In the genomic region with DNA sequence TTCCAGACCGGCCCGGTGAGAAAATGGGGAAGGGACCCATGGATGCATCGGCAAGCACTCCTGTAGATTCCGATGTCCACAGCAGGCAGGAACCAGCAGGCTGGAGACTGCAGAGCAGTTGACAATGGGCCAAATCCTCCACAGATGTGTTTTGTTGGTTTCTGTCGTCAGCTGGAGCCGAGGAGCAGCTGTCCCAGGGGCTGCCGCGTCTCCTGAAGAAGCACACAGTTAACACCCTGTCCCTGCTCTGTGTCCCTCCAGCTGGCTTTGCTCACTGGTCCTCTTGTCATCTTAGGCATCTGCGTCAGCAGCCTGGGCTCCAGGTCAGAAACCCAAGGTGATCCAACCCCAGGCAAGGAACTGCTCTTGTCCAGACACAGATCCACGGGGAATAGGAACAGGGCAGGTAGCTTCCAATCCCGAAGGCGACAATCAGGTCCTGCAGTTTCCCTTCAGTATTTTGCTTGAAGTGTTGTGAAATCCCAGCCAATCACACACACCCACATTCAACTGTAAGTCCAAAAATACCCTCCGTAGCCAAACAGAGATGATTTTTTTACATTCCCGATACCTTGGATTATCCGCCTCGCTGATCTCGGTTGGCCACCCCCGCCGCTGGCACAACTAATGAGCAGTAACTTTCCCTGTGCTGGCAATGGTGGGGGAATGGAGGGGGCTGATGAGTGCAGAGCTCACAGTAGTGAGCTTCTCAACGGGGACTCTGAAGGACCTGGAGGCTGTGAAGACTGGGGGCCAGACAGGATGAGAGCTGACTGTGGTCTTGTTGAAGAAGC, we compare ENCODE assay signal across 9 mouse cellular contexts.
DNase-seq lines count a peak whose midpoint lies in the region; ATAC-seq and TF ChIP-seq lines count a peak whose summit lies in the region.
"Had no signal": no experiment of that assay in that cellular context is flagged by ENCODE, and none has a peak within 500 bp of the region (broad histone marks: within the 10 kb centered on the region; RNA-seq: fewer than 3 reads in every experiment).

No protein-coding gene starts in this region.

- no peak overlapping the region for H3K4me3 ChIP-seq in heart, embryonic 16.5 days (ENCODE audit: low read length)
- H3K4me3 ChIP-seq in cerebellum, adult 2 months (replicated peaks; ENCODE audit: insufficient read depth, low read depth, low read length): no peak overlapping the region
- H3K4me3 ChIP-seq: hindbrain, embryonic 15.5 days had no signal

- H3K27ac ChIP-seq in heart, embryonic 16.5 days (ENCODE audit: low read length): no peak overlapping the region
- H3K27ac ChIP-seq in cerebellum, adult 2 months (ENCODE audit: insufficient read depth, low read length): no peak overlapping the region
- H3K27ac ChIP-seq: hindbrain, embryonic 15.5 days had no signal

- no peak for TF ChIP-seq CTCF in cerebellum, adult 2 months (IDR thresholded peaks at IDR 0.05; ENCODE audit: borderline replicate concordance, insufficient read depth, low read depth, low read length)

- no peaks in the 10 kb centered on the region for H3K9me3 ChIP-seq in heart, embryonic 16.5 days (replicated peaks; ENCODE audit: control insufficient read depth, low read length)
- H3K9me3 ChIP-seq: hindbrain, embryonic 15.5 days had no signal

- intact Hi-C loops in gastrocnemius, postnatal 14 days (cut with DNase I; ENCODE audit: low total_unique reads): no loop called here
- intact Hi-C loops in left cerebral cortex, postnatal 14 days (cut with DNase I): no loop called here

- no peak for TF ChIP-seq POLR2A in cerebellum, adult 2 months (IDR thresholded peaks at IDR 0.05; ENCODE audit: borderline replicate concordance, insufficient read depth, low read length)

- peak overlapping the region; percentile 20 for H3K4me2 ChIP-seq in heart, embryonic 16.5 days (ENCODE audit: low read depth, low read length)
- H3K4me2 ChIP-seq: hindbrain, embryonic 15.5 days had no signal

- no peaks in the 10 kb centered on the region for H3K36me3 ChIP-seq in heart, embryonic 16.5 days (ENCODE audit: control insufficient read depth, insufficient read depth)
- H3K36me3 ChIP-seq: hindbrain, embryonic 15.5 days had no signal

- H3K9ac ChIP-seq in heart, embryonic 16.5 days (ENCODE audit: low read length): no peak overlapping the region
- H3K9ac ChIP-seq: hindbrain, embryonic 15.5 days had no signal

- WGBS in heart, embryonic 16.5 days: 42% methylated on average over 20 of the region's 20 CpGs
- WGBS in cerebellum, adult 2 months: 45% methylated on average over 20 of the region's 20 CpGs

- peak; percentile 45 for ATAC-seq in heart, embryonic 16.5 days (replicated peaks; ENCODE audit: extremely low read depth, insufficient read depth, low FRiP score)

- peaks cover 7% of the 10 kb centered on the region for H3K4me1 ChIP-seq in heart, embryonic 16.5 days (ENCODE audit: control insufficient read depth, insufficient read depth, low read length)
- H3K4me1 ChIP-seq in cerebellum, adult 2 months (ENCODE audit: control insufficient read depth, insufficient read depth, low read length): peaks cover 20% of the 10 kb centered on the region

- H3K27me3 ChIP-seq in heart, embryonic 16.5 days (ENCODE audit: control insufficient read depth, insufficient read depth, low read length): peaks cover 21% of the 10 kb centered on the region
- H3K27me3 ChIP-seq in cerebellum, adult 2 months (ENCODE audit: control insufficient read depth, insufficient read depth, low read length): no peaks in the 10 kb centered on the region; the same call in 1 of the 2 replicates
- H3K27me3 ChIP-seq: hindbrain, embryonic 15.5 days had no signal

- peak; percentile 49 for DNase-seq in gastrocnemius, postnatal 14 days
- DNase-seq in gastrocnemius, adult 18-20 months (ENCODE audit: low spot score): no peak
- peak; percentile 71 for DNase-seq in brain, adult 2 months (ENCODE audit: low read depth, low spot score)
- peak; percentile 56 to 78 for DNase-seq in left cerebral cortex, postnatal 14 days (ENCODE audit: low spot score in 2 of 2)
- DNase-seq in spleen, postnatal 4 days (ENCODE audit: low spot score in 2 of 2): no peak
- DNase-seq in layer of hippocampus, postnatal 36 days: no peak
- DNase-seq in cerebellum, adult 2 months: no peak

Comparison
In these comparisons a context has a peak if more than half of its experiments do, and no peak if none do; other contexts are left out.
1. DNase-seq: peak in gastrocnemius, postnatal 14 days (single experiment), brain, adult 2 months (single experiment) and left cerebral cortex, postnatal 14 days (2 of 2); none in gastrocnemius, adult 18-20 months (single experiment), spleen, postnatal 4 days (0 of 2), layer of hippocampus, postnatal 36 days (0 of 2) and cerebellum, adult 2 months (0 of 2).